12 mouse cellular contexts compared by ENCODE assay signal in the genomic region with DNA sequence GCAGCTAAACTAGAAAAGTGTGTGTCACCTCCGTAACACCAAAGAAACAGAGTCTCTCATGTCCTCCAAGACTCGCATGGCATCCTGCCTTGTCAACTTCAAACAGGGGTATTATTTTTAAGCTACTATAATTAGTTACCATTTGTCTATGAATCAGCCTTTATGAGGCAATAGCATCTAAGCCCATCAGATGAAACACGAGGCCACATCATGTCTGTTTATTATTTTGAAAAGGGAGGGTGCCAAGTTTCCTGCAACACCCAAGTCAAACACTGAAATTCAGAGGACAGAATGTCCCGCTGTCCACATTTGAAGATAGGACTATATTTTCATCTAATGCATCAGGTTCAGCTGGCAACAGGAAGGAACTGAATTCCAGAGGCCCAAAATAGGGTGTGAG.
DNase-seq lines count a peak whose midpoint lies in the region; ATAC-seq and TF ChIP-seq lines count a peak whose summit lies in the region.
"Had no signal": no experiment of that assay in that cellular context is flagged by ENCODE, and none has a peak within 500 bp of the region (broad histone marks: within the 10 kb centered on the region; RNA-seq: fewer than 3 reads in every experiment).

No protein-coding gene starts in this region.

- WGBS in heart, embryonic 11.5 days (ENCODE audit: insufficient replicate concordance) = 74% methylated on average over 4 of the region's 4 CpGs
- 42% methylated on average over 4 of the region's 4 CpGs for WGBS in lung, embryonic 15.5 days
- 74% methylated on average over 4 of the region's 4 CpGs for WGBS in cerebellum, adult 2 months
- WGBS in midbrain, embryonic 10.5 days = 85% methylated on average over 4 of the region's 4 CpGs

- TF ChIP-seq POLR2A in cerebellum, adult 2 months (IDR thresholded peaks at IDR 0.05; ENCODE audit: borderline replicate concordance, insufficient read depth, low read length) = no peak

- no peak overlapping the region for H3K9ac ChIP-seq in heart, embryonic 11.5 days (ENCODE audit: low read depth, low read length)
- H3K9ac ChIP-seq in lung, embryonic 15.5 days = no peak overlapping the region
- H3K9ac ChIP-seq: embryonic facial prominence, embryonic 12.5 days had no signal

- ATAC-seq in heart, embryonic 11.5 days (replicated peaks; ENCODE audit: insufficient number of reproducible peaks, low FRiP score, low TSS enrichment) = no peak
- no peak for ATAC-seq in lung, embryonic 15.5 days (ENCODE audit: borderline replicate concordance, extremely low read depth, low FRiP score, low TSS enrichment)
- ATAC-seq: forebrain, embryonic 14.5 days had no signal

- H3K27me3 ChIP-seq in heart, embryonic 11.5 days (ENCODE audit: control insufficient read depth, insufficient read depth, low read length) = no peaks in the 10 kb centered on the region
- H3K27me3 ChIP-seq in lung, embryonic 15.5 days = no peaks in the 10 kb centered on the region
- no peaks in the 10 kb centered on the region for H3K27me3 ChIP-seq in cerebellum, adult 2 months (ENCODE audit: control insufficient read depth, insufficient read depth, low read length)
- no peaks in the 10 kb centered on the region for H3K27me3 ChIP-seq in midbrain, embryonic 10.5 days (ENCODE audit: low read depth, poor library complexity, severe bottlenecking)
- H3K27me3 ChIP-seq: embryonic facial prominence, embryonic 12.5 days had no signal

- no peak overlapping the region for H3K27ac ChIP-seq in heart, embryonic 11.5 days (ENCODE audit: low read depth, low read length)
- H3K27ac ChIP-seq in lung, embryonic 15.5 days = 0 out of 2 replicates have a peak overlapping the region, but pooled peaks have one; percentile 5
- H3K27ac ChIP-seq in cerebellum, adult 2 months (ENCODE audit: insufficient read depth, low read length) = no peak overlapping the region
- no peak overlapping the region for H3K27ac ChIP-seq in midbrain, embryonic 10.5 days (replicated peaks)
- H3K27ac ChIP-seq: embryonic facial prominence, embryonic 12.5 days; hindbrain, embryonic 10.5 days had no signal

- peak; percentile 98 for DNase-seq in heart, adult 11 months
- peak; percentile 79 for DNase-seq in NIH3T3 (ENCODE audit: low read depth)
- DNase-seq in heart, adult 8-10 months (ENCODE audit: low spot score) = peak; percentile 88
- DNase-seq in cerebellum, adult 2 months = no peak
- DNase-seq in midbrain, embryonic 10.5 days (ENCODE audit: low spot score) = no peak
- no peak for DNase-seq in right cerebral cortex, postnatal 25 days
- DNase-seq: kidney, postnatal 10 days had no signal

- H3K36me3 ChIP-seq in heart, embryonic 11.5 days (ENCODE audit: control insufficient read depth, insufficient read depth, low read length) = no peaks in the 10 kb centered on the region
- H3K36me3 ChIP-seq in lung, embryonic 15.5 days = no peaks in the 10 kb centered on the region
- no peaks in the 10 kb centered on the region for H3K36me3 ChIP-seq in midbrain, embryonic 10.5 days
- H3K36me3 ChIP-seq: embryonic facial prominence, embryonic 12.5 days; hindbrain, embryonic 10.5 days had no signal

- no peaks in the 10 kb centered on the region for H3K9me3 ChIP-seq in heart, embryonic 11.5 days (replicated peaks; ENCODE audit: control insufficient read depth, low read length)
- H3K9me3 ChIP-seq in lung, embryonic 15.5 days = no peaks in the 10 kb centered on the region
- no peaks in the 10 kb centered on the region for H3K9me3 ChIP-seq in midbrain, embryonic 10.5 days (replicated peaks)
- H3K9me3 ChIP-seq: embryonic facial prominence, embryonic 12.5 days; hindbrain, embryonic 10.5 days had no signal

- H3K4me1 ChIP-seq in heart, embryonic 11.5 days (ENCODE audit: control insufficient read depth, insufficient read depth, low read length) = peaks cover 52% of the 10 kb centered on the region
- peaks cover 21% of the 10 kb centered on the region for H3K4me1 ChIP-seq in lung, embryonic 15.5 days
- H3K4me1 ChIP-seq in cerebellum, adult 2 months (ENCODE audit: control insufficient read depth, insufficient read depth, low read length) = peaks cover 11% of the 10 kb centered on the region; the same call in 1 of the 2 replicates
- H3K4me1 ChIP-seq in midbrain, embryonic 10.5 days = peaks cover 26% of the 10 kb centered on the region

- TF ChIP-seq CTCF in cerebellum, adult 2 months (IDR thresholded peaks at IDR 0.05; ENCODE audit: borderline replicate concordance, insufficient read depth, low read depth, low read length) = no peak

- no peak overlapping the region for H3K4me2 ChIP-seq in heart, embryonic 11.5 days
- H3K4me2 ChIP-seq in lung, embryonic 15.5 days = no peak overlapping the region
- H3K4me2 ChIP-seq: embryonic facial prominence, embryonic 12.5 days had no signal

- H3K4me3 ChIP-seq in heart, embryonic 11.5 days (ENCODE audit: low read depth, low read length) = no peak overlapping the region
- no peak overlapping the region for H3K4me3 ChIP-seq in lung, embryonic 15.5 days
- H3K4me3 ChIP-seq in cerebellum, adult 2 months (replicated peaks; ENCODE audit: insufficient read depth, low read depth, low read length) = no peak overlapping the region
- H3K4me3 ChIP-seq in midbrain, embryonic 10.5 days = no peak overlapping the region
- H3K4me3 ChIP-seq: embryonic facial prominence, embryonic 12.5 days; hindbrain, embryonic 10.5 days had no signal

Comparison
In these comparisons a context has a peak if more than half of its experiments do, and no peak if none do; other contexts are left out.
1. DNase-seq: peak in heart, adult 11 months (single experiment), NIH3T3 (single experiment) and heart, adult 8-10 months (single experiment); none in cerebellum, adult 2 months (0 of 2), midbrain, embryonic 10.5 days (single experiment) and right cerebral cortex, postnatal 25 days (single experiment).